Mouse (Mus musculus): Measurements from ENCODE around the gene Pkp4. TPM values are rescaled to one million over a fixed set of nuclear protein-coding genes. Genes with fewer than 3 reads are reported as not detected.

Pkp4 gene
- 107 TPM for polyA plus RNA-seq (2021)

DNA sequence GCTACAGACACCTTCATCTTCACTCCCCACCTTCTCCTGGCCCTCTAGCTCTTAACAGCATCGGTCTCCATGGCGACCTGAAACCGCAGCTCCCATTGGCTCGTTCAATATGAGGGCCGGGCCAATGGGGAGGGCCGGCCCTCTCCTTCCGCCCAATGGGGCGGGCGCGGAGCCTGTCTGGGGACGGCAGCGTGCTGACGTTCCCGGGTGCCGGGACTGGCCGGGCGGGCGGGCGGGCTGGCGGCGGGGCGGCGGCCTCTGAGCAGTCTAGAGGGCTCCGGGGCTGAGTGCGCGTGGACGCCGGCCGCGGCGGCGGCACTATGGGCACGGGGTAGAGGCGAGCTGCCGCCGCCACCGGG lies at the start of gene Pkp4, which contains the start of gene Ccdc148:
Gene Pkp4, plus strand, starts transcription at position 246 of the 359 bp plus-strand sequence.
Gene Ccdc148, minus strand, starts transcription at position 79 of the 359 bp plus-strand sequence.
- H3K27me3 ChIP-seq, result no peaks in the 10 kb centered on the region
- ATAC-seq, result peak; percentile 95
- in situ Hi-C loops (cut with MboI; ENCODE audit: low pct_unique_long_range_greater_than_20kb), result no loop called here
- CTCF ChIA-PET, result interaction anchor here (0.7 to 1.3 kb wide), 5 partner anchors 9 to 314 kb away, joined by 3 read pairs; no protein-coding TSS in a partner anchor
- no peak for TF ChIP-seq CTCF (IDR thresholded peaks at IDR 0.05)
- POLR2A ChIA-PET, result interaction anchor here (0.6 to 0.7 kb wide), 2 partner anchors 112 to 325 kb away, joined by 4 to 7 read pairs; no protein-coding TSS in a partner anchor
- peak; percentile 75 for DNase-seq (ENCODE audit: low read depth, low spot score)

DNA sequence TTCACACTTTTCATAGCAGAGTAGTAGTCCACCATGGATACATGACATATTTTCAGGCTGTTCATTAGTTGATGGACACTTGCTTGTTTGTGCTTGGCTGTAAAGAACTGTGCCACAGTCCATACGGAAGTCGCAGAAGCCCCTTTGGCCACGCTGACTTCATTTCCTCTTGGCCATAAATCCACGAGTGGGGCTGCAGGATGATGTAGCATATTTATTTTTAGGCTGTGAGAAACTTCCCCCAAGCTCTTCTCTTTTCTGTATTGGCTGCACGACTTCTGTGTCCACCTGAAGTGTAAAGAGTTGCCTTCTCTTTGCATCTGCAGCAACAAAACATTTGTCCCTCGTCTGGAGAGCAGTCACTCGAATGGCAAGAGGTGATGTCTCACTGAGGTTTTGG lies 31.6 kb upstream of the Pkp4 start:
- POLR2A ChIA-PET, result no interaction called here
- no peak for TF ChIP-seq CTCF (IDR thresholded peaks at IDR 0.05)
- ATAC-seq (no peak), DNase-seq (ENCODE audit: low read depth, low spot score) (no peak)
- in situ Hi-C loops (cut with MboI; ENCODE audit: low pct_unique_long_range_greater_than_20kb), result no loop called here
- CTCF ChIA-PET, result no interaction called here
- H3K27me3 ChIP-seq, result no peaks in the 10 kb centered on the region

DNA sequence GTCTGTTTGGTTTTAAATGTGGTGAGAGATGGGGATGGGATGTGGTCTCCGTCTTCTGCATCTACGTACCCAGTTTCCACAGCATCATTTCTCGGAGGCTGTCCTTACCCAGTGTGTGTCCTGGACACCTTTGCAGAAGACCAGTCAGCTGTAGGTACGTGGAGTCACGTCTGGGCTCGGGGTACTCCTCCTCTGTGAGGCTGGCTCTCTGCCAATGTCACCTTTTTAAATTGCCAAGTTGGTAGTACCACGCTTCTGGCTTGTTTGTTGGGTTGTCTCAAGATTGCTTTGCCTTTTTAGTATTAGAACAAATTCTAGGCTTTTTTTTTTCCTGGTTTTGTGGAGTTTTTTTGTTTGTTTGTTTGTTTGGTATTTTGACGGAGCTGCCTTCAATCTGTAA lies 30.8 kb upstream of the Pkp4 start:
- CTCF ChIA-PET, result interaction anchor here (1.0 kb wide), 1 partner anchor 14 kb away, joined by 3 read pairs; no protein-coding TSS in a partner anchor

GRCm38 (mm10) chr2:59131044-59131443 lies 29.6 kb upstream of the Pkp4 start:
- ChIA-PET CTCF (interaction anchor here (1.0 kb wide), 1 partner anchor 13 kb away, joined by 3 read pairs; no protein-coding TSS in a partner anchor), POLR2A (no interaction called here)
- in situ Hi-C loops (cut with MboI; ENCODE audit: low pct_unique_long_range_greater_than_20kb), result no loop called here
- DNase-seq (ENCODE audit: low read depth, low spot score), result no peak
- TF ChIP-seq CTCF (IDR thresholded peaks at IDR 0.05), result no peak
- ATAC-seq, result no peak
- no peaks in the 10 kb centered on the region for H3K27me3 ChIP-seq

More for the DNA sequence above, 30.8 kb upstream of the Pkp4 start:
- POLR2A ChIA-PET, result no interaction called here
- H3K27me3 ChIP-seq, result no peaks in the 10 kb centered on the region
- DNase-seq (ENCODE audit: low read depth, low spot score) (no peak), ATAC-seq (no peak)
- in situ Hi-C loops (cut with MboI; ENCODE audit: low pct_unique_long_range_greater_than_20kb), result no loop called here
- no peak for TF ChIP-seq CTCF (IDR thresholded peaks at IDR 0.05)

DNA sequence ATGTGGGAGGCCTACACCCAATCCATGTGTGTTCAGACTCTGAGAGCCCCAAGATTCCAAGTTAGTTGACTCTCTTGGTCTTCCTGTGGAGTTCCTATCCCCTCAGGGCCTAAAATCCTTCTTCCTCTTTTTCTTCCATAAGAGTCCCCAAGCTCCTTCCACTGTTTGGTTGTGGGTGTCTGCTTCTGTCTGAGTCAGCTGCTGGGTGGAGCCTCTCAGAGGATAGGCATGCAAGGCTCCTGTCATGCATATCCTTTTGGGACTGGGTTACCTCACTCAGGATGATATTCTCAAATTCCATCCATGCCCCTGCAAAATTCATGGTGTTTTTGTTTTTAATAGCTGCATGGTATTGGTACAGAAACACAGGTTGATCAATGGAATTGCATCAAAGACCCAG lies 5.2 kb upstream of the Pkp4 start:
- in situ Hi-C loops (cut with MboI; ENCODE audit: low pct_unique_long_range_greater_than_20kb), result no loop called here
- CTCF ChIA-PET, result no interaction called here
- ATAC-seq (peak; percentile 82), DNase-seq (ENCODE audit: low read depth, low spot score) (no peak)
- no peaks in the 10 kb centered on the region for H3K27me3 ChIP-seq
- POLR2A ChIA-PET, result interaction anchor here (0.6 to 0.7 kb wide), 2 partner anchors 166 to 339 kb away, joined by 3 to 4 read pairs; no protein-coding TSS in a partner anchor
- no peak for TF ChIP-seq CTCF (IDR thresholded peaks at IDR 0.05)

DNA sequence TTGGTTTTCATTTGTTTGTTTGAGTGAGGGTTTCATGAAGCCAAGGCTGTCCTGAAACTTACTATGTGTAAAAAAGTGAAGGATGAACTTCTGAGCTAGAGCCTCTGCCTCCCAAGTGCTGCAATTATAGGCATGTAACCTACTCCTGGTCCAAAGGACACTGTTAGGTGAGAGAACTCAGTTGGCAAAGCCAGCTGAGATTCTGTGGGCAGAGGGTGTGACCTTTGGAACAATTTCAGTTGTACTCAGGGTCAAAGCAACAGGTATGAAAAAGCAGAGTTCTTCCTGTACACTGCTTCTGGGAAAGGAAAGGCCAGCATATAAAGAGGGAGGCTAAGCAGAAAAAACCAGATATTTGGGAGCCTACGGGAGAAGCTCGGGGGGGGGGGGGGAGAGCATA lies 2.5 kb upstream of the Pkp4 start:
- no peak for DNase-seq (ENCODE audit: low read depth, low spot score)
- CTCF ChIA-PET, result no interaction called here
- no peak for TF ChIP-seq CTCF (IDR thresholded peaks at IDR 0.05)
- H3K27me3 ChIP-seq, result no peaks in the 10 kb centered on the region
- ATAC-seq, result no peak
- POLR2A ChIA-PET, result interaction anchor here (0.7 kb wide), 1 partner anchor 46 kb away, joined by 3 read pairs; no protein-coding TSS in a partner anchor
- in situ Hi-C loops (cut with MboI; ENCODE audit: low pct_unique_long_range_greater_than_20kb), result no loop called here

DNA sequence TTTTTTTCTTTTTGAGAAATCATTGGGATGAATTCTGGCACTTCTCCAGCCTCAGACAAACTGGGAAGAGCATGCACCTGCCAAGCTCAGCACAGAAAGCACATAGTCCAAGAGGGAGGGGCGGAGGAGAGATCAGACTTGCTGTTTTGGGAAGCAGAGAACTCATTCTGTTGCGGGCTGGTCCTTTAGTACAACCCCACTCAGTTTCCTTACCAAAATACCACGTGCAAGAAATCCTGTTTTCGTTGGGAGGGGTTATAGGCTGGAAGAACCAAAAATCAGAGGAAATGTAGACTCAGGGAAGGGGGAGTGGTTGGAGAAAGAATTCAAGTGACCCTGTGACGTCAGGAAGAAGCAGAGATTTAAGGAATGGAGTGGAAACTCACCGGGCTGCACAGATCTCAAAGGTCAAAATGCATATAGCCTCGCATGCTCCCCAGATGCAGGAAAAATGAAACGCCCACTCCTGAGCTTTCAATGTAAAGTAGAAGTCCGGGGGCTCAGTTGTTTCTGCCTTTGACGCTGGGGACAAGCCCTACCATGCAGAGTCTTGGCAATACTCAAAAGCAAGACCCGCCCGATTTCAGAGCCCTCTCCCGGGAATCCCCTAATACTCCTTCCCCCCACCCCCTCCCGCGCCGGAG lies 567 bp upstream of the Pkp4 start:
- no peak for DNase-seq (ENCODE audit: low read depth, low spot score)
- in situ Hi-C loops (cut with MboI; ENCODE audit: low pct_unique_long_range_greater_than_20kb), result no loop called here

DNA sequence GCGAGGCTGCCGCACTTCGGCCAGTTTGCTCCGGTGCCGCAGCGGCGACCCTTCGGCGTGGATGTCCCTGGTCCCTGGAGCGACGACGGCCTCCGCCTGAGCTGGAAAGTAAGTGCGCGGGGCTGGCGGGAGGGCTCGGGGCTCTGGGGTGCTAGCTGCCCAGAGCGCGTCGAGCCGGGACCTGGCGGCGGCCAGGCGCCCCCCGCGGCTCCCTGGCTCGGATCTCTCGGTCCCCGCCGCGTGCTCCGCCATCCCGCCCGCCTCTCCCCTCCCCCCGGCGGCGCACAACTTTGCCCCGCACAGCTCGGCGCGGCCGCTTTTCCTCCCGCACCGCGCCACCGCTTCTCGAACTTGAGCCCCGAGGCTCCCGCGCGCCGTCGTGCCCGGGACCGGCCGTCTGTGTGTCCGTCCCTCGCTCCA lies 381 bp downstream of the Pkp4 start:
- in situ Hi-C loops (cut with MboI; ENCODE audit: low pct_unique_long_range_greater_than_20kb), result no loop called here
- POLR2A ChIA-PET, result interaction anchor here (0.6 to 1.7 kb wide), 4 partner anchors 113 to 329 kb away, joined by 3 to 7 read pairs (median 6); no protein-coding TSS in a partner anchor
- no peaks in the 10 kb centered on the region for H3K27me3 ChIP-seq
- no peak for TF ChIP-seq CTCF (IDR thresholded peaks at IDR 0.05)
- ATAC-seq (peak; percentile 42), DNase-seq (ENCODE audit: low read depth, low spot score) (no peak)
- CTCF ChIA-PET, result interaction anchor here (0.7 to 1.3 kb wide), 5 partner anchors 9 to 314 kb away, joined by 3 read pairs; no protein-coding TSS in a partner anchor

More for the DNA sequence above, 567 bp upstream of the Pkp4 start:
- no peak for TF ChIP-seq CTCF (IDR thresholded peaks at IDR 0.05)
- POLR2A ChIA-PET, result interaction anchor here (0.6 to 0.7 kb wide), 2 partner anchors 112 to 325 kb away, joined by 4 to 7 read pairs; no protein-coding TSS in a partner anchor
- CTCF ChIA-PET, result interaction anchor here (0.8 to 1.3 kb wide), 4 partner anchors 144 to 314 kb away, joined by 3 read pairs; no protein-coding TSS in a partner anchor
- no peaks in the 10 kb centered on the region for H3K27me3 ChIP-seq
- peak; percentile 9 for ATAC-seq

DNA sequence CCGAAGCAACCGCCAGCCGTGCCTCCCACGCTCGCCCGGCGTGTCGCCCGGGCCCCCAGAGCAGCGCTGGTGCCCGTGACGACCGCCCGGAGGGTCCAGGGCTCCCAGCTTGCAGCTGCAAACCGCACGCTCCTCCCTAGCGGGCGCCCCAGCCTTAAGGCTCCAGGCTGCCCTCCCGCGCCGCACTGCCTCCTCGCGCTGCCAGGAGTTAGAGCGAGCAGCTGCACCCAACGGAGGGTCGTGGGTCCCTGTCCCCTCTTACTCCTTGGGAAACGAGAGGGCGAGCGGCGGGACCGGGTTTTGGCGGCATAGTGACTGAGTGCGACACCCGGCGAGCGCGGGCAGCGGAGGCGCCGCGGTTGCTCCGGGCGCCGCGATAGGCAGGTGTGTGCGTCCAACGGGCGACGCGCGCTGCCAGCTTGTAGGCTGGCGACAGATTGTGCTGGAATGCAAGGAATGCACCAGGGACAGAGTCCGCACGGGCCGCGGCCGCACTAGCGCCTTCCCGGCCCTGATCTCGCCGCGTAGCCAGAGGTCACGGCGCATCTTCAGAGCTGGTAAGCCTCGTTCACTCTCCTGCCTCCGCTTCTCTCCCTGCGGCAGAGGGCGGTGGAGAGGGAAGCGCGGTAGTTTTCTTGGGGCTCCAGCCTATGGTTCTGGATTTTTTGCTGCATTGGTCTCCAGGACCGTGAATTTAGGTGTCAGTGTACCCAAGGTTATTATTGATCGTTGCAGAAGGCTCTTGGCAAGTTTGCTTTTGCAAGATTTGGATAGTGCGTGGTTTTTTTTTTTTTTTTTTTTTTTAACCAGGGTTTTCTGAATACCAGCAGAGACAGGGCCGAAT lies 1.0 kb downstream of the Pkp4 start:
- TF ChIP-seq CTCF (IDR thresholded peaks at IDR 0.05), result peak; percentile 82
- DNase-seq (ENCODE audit: low read depth, low spot score) (no peak), ATAC-seq (peak; percentile 68)
- H3K27me3 ChIP-seq, result no peaks in the 10 kb centered on the region
- POLR2A ChIA-PET, result interaction anchor here (1.0 to 1.7 kb wide), 2 partner anchors 277 to 329 kb away, joined by 3 to 7 read pairs; no protein-coding TSS in a partner anchor
- CTCF ChIA-PET, result interaction anchor here (0.7 to 1.3 kb wide), 4 partner anchors 8 to 315 kb away, joined by 3 read pairs; no protein-coding TSS in a partner anchor
- in situ Hi-C loops (cut with MboI; ENCODE audit: low pct_unique_long_range_greater_than_20kb), result no loop called here

- in situ Hi-C loops (cut with MboI; ENCODE audit: low pct_unique_long_range_greater_than_20kb), result no loop called here
- POLR2A ChIA-PET, result interaction anchor here (1.0 to 1.7 kb wide), 2 partner anchors 276 to 330 kb away, joined by 3 to 7 read pairs; no protein-coding TSS in a partner anchor
- CTCF ChIA-PET, result interaction anchor here (1.2 kb wide), 1 partner anchor 9 kb away, joined by 3 read pairs; no protein-coding TSS in a partner anchor
- ATAC-seq (no peak), DNase-seq (ENCODE audit: low read depth, low spot score) (no peak)
- no peaks in the 10 kb centered on the region for H3K27me3 ChIP-seq
- TF ChIP-seq CTCF (IDR thresholded peaks at IDR 0.05), result no peak
Measured at GRCm38 (mm10) chr2:59162285-59162600, 1.6 kb downstream of the Pkp4 start.
